Mouse (Mus musculus): ENCODE data around the gene Fars2. TPM values are rescaled to one million over a fixed set of nuclear protein-coding genes. Genes with fewer than 3 reads are reported as not detected.
"Not testable (repeated sequence)": the region's sequence is repeated elsewhere in the genome, so short reads cannot be mapped to it uniquely, and the experiment has no call there.

Fars2 gene
- polyA plus RNA-seq, 1 experiment from 2014 or later, result 31.7 TPM

DNA sequence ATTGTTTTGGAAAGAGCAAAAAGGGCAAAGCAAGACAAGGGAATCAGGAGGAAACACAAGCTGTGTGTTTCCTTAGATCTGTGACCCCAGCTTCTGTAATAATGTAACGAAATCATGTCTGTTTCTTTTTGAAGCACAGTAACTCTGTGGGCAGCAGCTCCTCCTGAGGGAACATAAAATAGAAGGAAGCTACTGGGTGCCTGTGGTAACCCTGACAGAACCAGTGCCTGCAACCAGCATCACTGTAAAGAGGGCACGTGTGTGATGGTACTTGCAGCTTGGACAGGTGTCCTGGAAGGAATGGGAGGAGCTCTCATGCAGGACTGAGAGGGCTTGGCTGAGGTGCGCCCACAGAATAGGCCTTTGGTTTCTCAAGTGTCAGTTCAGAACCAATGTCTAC is 305.2 kb downstream of the Fars2 start:
- H3K36me3 ChIP-seq (ENCODE audit: control insufficient read depth, insufficient read depth, low read length), result no peaks in the 10 kb centered on the region
- H3K27me3 ChIP-seq (ENCODE audit: control insufficient read depth, insufficient read depth, low read length), result no peaks in the 10 kb centered on the region
- H3K27ac ChIP-seq (ENCODE audit: low read depth, low read length), result no peak overlapping the region
- ATAC-seq (ENCODE audit: low FRiP score, low TSS enrichment), result no peak
- H3K4me1 ChIP-seq (ENCODE audit: control insufficient read depth, insufficient read depth, low read length), result no peaks in the 10 kb centered on the region; the same call in 1 of the 2 replicates
- H3K9me3 ChIP-seq (ENCODE audit: control insufficient read depth, low read length), result no peaks in the 10 kb centered on the region
- 74% methylated on average over 3 of the region's 3 CpGs for WGBS
- no peak overlapping the region for H3K9ac ChIP-seq (ENCODE audit: low read depth, low read length)
- no peak overlapping the region for H3K4me2 ChIP-seq (replicated peaks; ENCODE audit: low read depth, low read length)
- H3K4me3 ChIP-seq (ENCODE audit: low read length), result no peak overlapping the region

GRCm38 (mm10) chr13:36425824-36426705 is 308.9 kb downstream of the Fars2 start:
- peak; percentile 71; the same call in 1 of the 2 replicates for ATAC-seq (ENCODE audit: low FRiP score, low TSS enrichment)
- 14% methylated on average over 17 of the region's 17 CpGs for WGBS
- not testable (repeated sequence) for H3K4me3 ChIP-seq (ENCODE audit: low read length); H3K4me2 ChIP-seq (replicated peaks; ENCODE audit: low read depth, low read length); H3K36me3 ChIP-seq (ENCODE audit: control insufficient read depth, insufficient read depth, low read length); H3K9ac ChIP-seq (ENCODE audit: low read depth, low read length); H3K9me3 ChIP-seq (ENCODE audit: control insufficient read depth, low read length); H3K4me1 ChIP-seq (ENCODE audit: control insufficient read depth, insufficient read depth, low read length); H3K27me3 ChIP-seq (ENCODE audit: control insufficient read depth, insufficient read depth, low read length)
- peak overlapping the region; percentile 38; the same call in 1 of the 2 replicates for H3K27ac ChIP-seq (ENCODE audit: low read depth, low read length)

GRCm38 (mm10) chr13:36429500-36430189 is 312.4 kb downstream of the Fars2 start:
- WGBS, result 56% methylated on average over 7 of the region's 7 CpGs
- Histone ChIP-seq H3K27me3 (ENCODE audit: control insufficient read depth, insufficient read depth, low read length) (no peaks in the 10 kb centered on the region), H3K9me3 (ENCODE audit: control insufficient read depth, low read length) (no peaks in the 10 kb centered on the region), H3K9ac (ENCODE audit: low read depth, low read length) (no peak overlapping the region), H3K4me1 (ENCODE audit: control insufficient read depth, insufficient read depth, low read length) (no peaks in the 10 kb centered on the region; the same call in 1 of the 2 replicates), H3K36me3 (ENCODE audit: control insufficient read depth, insufficient read depth, low read length) (no peaks in the 10 kb centered on the region), H3K4me3 (ENCODE audit: low read length) (no peak overlapping the region), H3K27ac (ENCODE audit: low read depth, low read length) (no peak overlapping the region), H3K4me2 (replicated peaks; ENCODE audit: low read depth, low read length) (no peak overlapping the region)
- no peak for ATAC-seq (ENCODE audit: low FRiP score, low TSS enrichment)

DNA sequence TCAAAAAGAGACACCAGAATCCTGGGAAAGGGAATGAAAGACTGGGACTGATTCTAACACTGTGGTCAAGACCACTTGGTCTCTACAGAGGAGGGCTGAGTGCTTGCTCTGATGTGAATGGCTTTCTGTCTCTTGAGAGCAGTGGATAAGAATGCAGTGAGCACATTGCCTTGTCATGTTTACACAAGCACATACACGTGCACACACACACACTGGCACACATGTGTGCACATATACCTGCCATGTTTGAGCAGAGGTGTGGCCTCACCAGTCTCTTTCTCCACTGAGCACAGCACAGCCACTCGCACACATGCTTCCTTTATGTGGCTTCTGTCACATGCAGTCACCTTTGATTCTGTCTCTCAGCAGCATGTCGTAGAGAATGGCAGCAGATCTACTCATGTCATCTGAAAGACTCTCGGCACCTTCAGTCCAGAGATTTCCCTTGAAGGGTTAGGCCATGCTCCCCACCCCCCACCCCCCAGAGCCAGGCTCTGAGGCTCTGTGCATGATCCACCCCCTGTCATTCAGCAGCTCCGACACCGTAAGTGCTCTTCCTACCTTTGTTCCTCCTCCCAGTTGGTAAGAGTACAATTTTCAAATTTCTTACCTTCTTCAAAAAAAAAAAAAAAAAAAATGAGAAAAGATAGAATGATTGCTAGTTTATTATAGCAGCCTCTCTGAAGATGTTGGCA is 313.4 kb downstream of the Fars2 start:
- Histone ChIP-seq H3K4me2 (replicated peaks; ENCODE audit: low read depth, low read length) (no peak overlapping the region), H3K36me3 (ENCODE audit: control insufficient read depth, insufficient read depth, low read length) (no peaks in the 10 kb centered on the region), H3K27ac (ENCODE audit: low read depth, low read length) (no peak overlapping the region), H3K9me3 (ENCODE audit: control insufficient read depth, low read length) (no peaks in the 10 kb centered on the region), H3K27me3 (ENCODE audit: control insufficient read depth, insufficient read depth, low read length) (no peaks in the 10 kb centered on the region), H3K4me1 (ENCODE audit: control insufficient read depth, insufficient read depth, low read length) (no peaks in the 10 kb centered on the region; the same call in 1 of the 2 replicates), H3K9ac (ENCODE audit: low read depth, low read length) (no peak overlapping the region), H3K4me3 (ENCODE audit: low read length) (no peak overlapping the region)
- no peak for ATAC-seq (ENCODE audit: low FRiP score, low TSS enrichment)
- WGBS, result 69% methylated on average over 6 of the region's 6 CpGs

- no peaks in the 10 kb centered on the region for H3K4me1 ChIP-seq (ENCODE audit: control insufficient read depth, insufficient read depth, low read length)
- no peaks in the 10 kb centered on the region for H3K27me3 ChIP-seq (ENCODE audit: control insufficient read depth, insufficient read depth, low read length)
- ATAC-seq (ENCODE audit: low FRiP score, low TSS enrichment), result no peak
- no peak overlapping the region for H3K27ac ChIP-seq (ENCODE audit: low read depth, low read length)
- H3K9me3 ChIP-seq (ENCODE audit: control insufficient read depth, low read length), result no peaks in the 10 kb centered on the region
- WGBS, result 83% methylated on average over 8 of the region's 8 CpGs
- no peak overlapping the region for H3K9ac ChIP-seq (ENCODE audit: low read depth, low read length)
- H3K4me2 ChIP-seq (replicated peaks; ENCODE audit: low read depth, low read length), result no peak overlapping the region
- H3K36me3 ChIP-seq (ENCODE audit: control insufficient read depth, insufficient read depth, low read length), result no peaks in the 10 kb centered on the region
- no peak overlapping the region for H3K4me3 ChIP-seq (ENCODE audit: low read length)
Measured at GRCm38 (mm10) chr13:36431974-36432518, 314.8 kb downstream of the Fars2 start.

DNA sequence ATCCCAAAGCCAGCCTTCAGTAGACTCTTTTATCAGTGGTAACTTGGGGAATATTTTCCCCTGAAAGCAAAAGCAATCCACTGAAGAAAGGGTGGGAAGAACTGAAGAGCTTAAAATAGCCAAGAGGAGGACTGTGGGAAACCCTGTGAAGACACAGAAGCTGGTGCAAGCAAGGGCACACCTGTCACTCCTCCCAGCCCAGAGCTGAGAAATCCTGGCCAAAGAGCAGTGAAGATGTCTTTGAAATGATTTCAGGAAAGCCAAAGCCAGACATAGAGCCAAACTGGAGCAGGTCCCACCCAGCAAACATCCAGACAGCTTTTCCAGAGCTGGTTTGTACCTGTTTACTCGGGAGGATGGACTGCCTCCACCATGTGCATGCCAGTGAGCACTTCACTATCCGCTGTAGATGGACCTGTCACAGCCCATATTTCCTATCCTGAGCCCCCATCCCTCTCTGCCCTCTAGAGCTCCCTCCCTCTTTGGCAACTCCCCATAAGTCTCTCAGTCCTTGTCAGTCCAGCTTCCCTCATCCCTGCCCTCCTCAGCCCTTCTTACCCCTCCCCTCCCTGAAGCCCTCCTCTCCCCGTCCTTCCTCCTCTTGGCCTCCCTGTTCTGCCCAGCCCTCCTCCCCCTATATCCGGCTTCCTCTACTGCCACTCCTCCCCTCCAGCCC is 327.7 kb downstream of the Fars2 start:
- H3K36me3 ChIP-seq (ENCODE audit: control insufficient read depth, insufficient read depth, low read length), result no peaks in the 10 kb centered on the region
- ATAC-seq (ENCODE audit: low FRiP score, low TSS enrichment), result 0 out of 2 replicates have a peak, but pooled peaks have one; percentile 49
- no peak overlapping the region for H3K4me3 ChIP-seq (ENCODE audit: low read length)
- no peaks in the 10 kb centered on the region for H3K27me3 ChIP-seq (ENCODE audit: control insufficient read depth, insufficient read depth, low read length)
- no peak overlapping the region for H3K4me2 ChIP-seq (replicated peaks; ENCODE audit: low read depth, low read length)
- no peaks in the 10 kb centered on the region for H3K4me1 ChIP-seq (ENCODE audit: control insufficient read depth, insufficient read depth, low read length)
- no peaks in the 10 kb centered on the region for H3K9me3 ChIP-seq (ENCODE audit: control insufficient read depth, low read length)
- no peak overlapping the region for H3K27ac ChIP-seq (ENCODE audit: low read depth, low read length)
- no peak overlapping the region for H3K9ac ChIP-seq (ENCODE audit: low read depth, low read length)
- WGBS, result 41% methylated on average over 4 of the region's 4 CpGs

- 29% methylated on average over 4 of the region's 4 CpGs for WGBS
Measured at GRCm38 (mm10) chr13:36447947-36448346, 330.7 kb downstream of the Fars2 start.

GRCm38 (mm10) chr13:36448565-36448964 is 331.4 kb downstream of the Fars2 start:
- Histone ChIP-seq H3K36me3 (ENCODE audit: control insufficient read depth, insufficient read depth, low read length) (no peaks in the 10 kb centered on the region), H3K27me3 (ENCODE audit: control insufficient read depth, insufficient read depth, low read length) (no peaks in the 10 kb centered on the region), H3K27ac (ENCODE audit: low read depth, low read length) (no peak overlapping the region), H3K9me3 (ENCODE audit: control insufficient read depth, low read length) (no peaks in the 10 kb centered on the region), H3K4me2 (replicated peaks; ENCODE audit: low read depth, low read length) (no peak overlapping the region), H3K4me1 (ENCODE audit: control insufficient read depth, insufficient read depth, low read length) (no peaks in the 10 kb centered on the region), H3K9ac (ENCODE audit: low read depth, low read length) (no peak overlapping the region), H3K4me3 (ENCODE audit: low read length) (no peak overlapping the region)
- ATAC-seq (ENCODE audit: low FRiP score, low TSS enrichment), result no peak
- WGBS, result 78% methylated on average over 7 of the region's 7 CpGs

More at GRCm38 (mm10) chr13:36447947-36448346, 330.7 kb downstream of the Fars2 start:
- Histone ChIP-seq H3K4me3 (ENCODE audit: low read length) (no peak overlapping the region), H3K9ac (ENCODE audit: low read depth, low read length) (no peak overlapping the region), H3K36me3 (ENCODE audit: control insufficient read depth, insufficient read depth, low read length) (no peaks in the 10 kb centered on the region), H3K27me3 (ENCODE audit: control insufficient read depth, insufficient read depth, low read length) (no peaks in the 10 kb centered on the region), H3K9me3 (ENCODE audit: control insufficient read depth, low read length) (no peaks in the 10 kb centered on the region), H3K27ac (ENCODE audit: low read depth, low read length) (no peak overlapping the region), H3K4me2 (replicated peaks; ENCODE audit: low read depth, low read length) (no peak overlapping the region), H3K4me1 (ENCODE audit: control insufficient read depth, insufficient read depth, low read length) (no peaks in the 10 kb centered on the region)
- ATAC-seq (ENCODE audit: low FRiP score, low TSS enrichment), result no peak
